Mouse (Mus musculus): ENCODE results near the gene Gm21775.
"Not testable (repeated sequence)": the region's sequence is repeated elsewhere in the genome, so short reads cannot be mapped to it uniquely, and the experiment has no call there.

Gene Gm21775

DNA sequence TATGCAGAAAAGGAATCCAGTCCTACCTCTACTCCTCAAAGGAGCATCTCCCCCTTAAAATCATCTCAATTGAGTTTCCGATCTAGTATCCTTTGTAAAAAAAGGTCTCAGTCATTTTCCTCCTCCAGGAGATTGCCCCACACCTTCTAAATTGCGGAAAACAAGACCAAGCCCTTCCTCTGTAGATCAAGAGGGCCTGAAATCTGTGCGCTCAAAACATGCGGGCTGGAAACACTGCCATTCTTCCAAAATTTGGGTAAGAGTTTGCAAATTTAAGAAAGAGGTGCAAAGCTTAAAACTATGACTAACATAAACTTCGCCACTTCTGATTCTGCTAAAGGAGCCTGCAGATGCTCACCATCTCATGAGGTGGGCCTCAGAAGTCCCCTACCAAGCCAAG is at the start of gene Gm21775:
Gene Gm21775 (plus strand): TSS at position 301 of the 400 bp plus-strand sequence.
- not testable (repeated sequence) for DNase-seq

DNA sequence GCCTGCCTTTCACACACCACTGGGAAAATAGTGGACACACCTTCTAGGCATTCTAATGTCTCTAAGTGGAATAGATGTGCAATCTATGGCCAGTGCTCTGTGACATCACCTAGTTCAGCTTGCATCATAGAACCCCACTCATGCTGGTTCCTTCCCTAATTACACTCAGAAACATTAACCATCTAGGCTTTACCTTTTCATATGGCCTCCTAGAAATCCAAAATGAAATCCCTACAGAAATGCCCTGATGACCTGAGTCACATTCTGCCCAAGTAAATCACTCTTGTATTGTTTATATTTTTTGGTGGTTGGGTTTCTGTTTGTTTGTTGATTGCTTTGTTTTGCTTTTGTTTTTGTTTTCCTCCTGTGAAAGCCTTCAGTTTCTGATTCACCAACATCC is 17.3 kb upstream of the Gm21775 start, which contains the start of gene Gm20737:
Gene Gm20737 (minus strand): TSS at position 101 of the 400 bp plus-strand sequence.
- not testable (repeated sequence) for DNase-seq

All from right cerebral cortex, adult 18-20 months (tissue).